Mouse (Mus musculus): ENCODE measurements at regions not wholly inside any gene's neighbourhood (a gene's known extent, or its start where the extent isn't known, plus 50 kb on each side); places are given as distances from the start of the nearest gene placed in this dataset.

GRCm38 (mm10) chr5:119553469-119553868, 117.0 kb upstream of the Tbx3 start:
- Histone ChIP-seq H3K9me3 (ENCODE audit: control insufficient read depth, low read length) (peaks cover 7% of the 10 kb centered on the region; the same call in 1 of the 2 replicates), H3K4me3 (replicated peaks; ENCODE audit: low read length) (no peak overlapping the region), H3K9ac (no peak overlapping the region), H3K27ac (no peak overlapping the region), H3K27me3 (ENCODE audit: control insufficient read depth, insufficient read depth, low read length) (no peaks in the 10 kb centered on the region), H3K36me3 (replicated peaks; ENCODE audit: control insufficient read depth, insufficient read depth) (no peaks in the 10 kb centered on the region), H3K4me1 (replicated peaks; ENCODE audit: control insufficient read depth, insufficient read depth, low read length) (0 out of 2 replicates have a peak, but pooled peaks cover 4% of the 10 kb centered on the region), H3K4me2 (replicated peaks) (no peak overlapping the region)
- ATAC-seq (ENCODE audit: low FRiP score) (peak; percentile 48; the same call in 1 of the 2 replicates), DNase-seq (ENCODE audit: low spot score) (peak; percentile 41)
- 35% methylated on average over 5 of the region's 5 CpGs for WGBS

- no peak for ATAC-seq (ENCODE audit: low FRiP score)
- no peak for DNase-seq (ENCODE audit: low spot score)
- WGBS: 81% methylated on average over 5 of the region's 5 CpGs
Observed at GRCm38 (mm10) chr5:119557071-119557470, 113.4 kb upstream of the Tbx3 start.

GRCm38 (mm10) chr5:119559696-119560095, 110.8 kb upstream of the Tbx3 start:
- no peaks in the 10 kb centered on the region for H3K36me3 ChIP-seq (replicated peaks; ENCODE audit: control insufficient read depth, insufficient read depth)
- H3K4me1 ChIP-seq (replicated peaks; ENCODE audit: control insufficient read depth, insufficient read depth, low read length): peaks cover 8% of the 10 kb centered on the region
- H3K27me3 ChIP-seq (ENCODE audit: control insufficient read depth, insufficient read depth, low read length): 0 out of 2 replicates have a peak, but pooled peaks cover 8% of the 10 kb centered on the region
- H3K9me3 ChIP-seq (ENCODE audit: control insufficient read depth, low read length): no peaks in the 10 kb centered on the region
- no peak overlapping the region for H3K9ac ChIP-seq
- H3K4me2 ChIP-seq (replicated peaks): no peak overlapping the region
- ATAC-seq (ENCODE audit: low FRiP score): no peak
- no peak overlapping the region for H3K4me3 ChIP-seq (replicated peaks; ENCODE audit: low read length)
- 92% methylated on average over 11 of the region's 11 CpGs for WGBS
- no peak overlapping the region for H3K27ac ChIP-seq
- DNase-seq (ENCODE audit: low spot score): no peak

More at GRCm38 (mm10) chr5:119557071-119557470, 113.4 kb upstream of the Tbx3 start:
- Histone ChIP-seq H3K4me3 (replicated peaks; ENCODE audit: low read length) (no peak overlapping the region), H3K9ac (no peak overlapping the region), H3K4me1 (replicated peaks; ENCODE audit: control insufficient read depth, insufficient read depth, low read length) (0 out of 2 replicates have a peak, but pooled peaks cover 4% of the 10 kb centered on the region), H3K36me3 (replicated peaks; ENCODE audit: control insufficient read depth, insufficient read depth) (no peaks in the 10 kb centered on the region), H3K4me2 (replicated peaks) (no peak overlapping the region), H3K27ac (no peak overlapping the region), H3K27me3 (ENCODE audit: control insufficient read depth, insufficient read depth, low read length) (no peaks in the 10 kb centered on the region), H3K9me3 (ENCODE audit: control insufficient read depth, low read length) (peaks cover 4% of the 10 kb centered on the region; the same call in 1 of the 2 replicates)

GRCm38 (mm10) chr5:119560392-119560791, 110.1 kb upstream of the Tbx3 start:
- no peaks in the 10 kb centered on the region for H3K9me3 ChIP-seq (ENCODE audit: control insufficient read depth, low read length)
- ATAC-seq (ENCODE audit: low FRiP score): no peak
- H3K27ac ChIP-seq: no peak overlapping the region
- peaks cover 8% of the 10 kb centered on the region for H3K4me1 ChIP-seq (replicated peaks; ENCODE audit: control insufficient read depth, insufficient read depth, low read length)
- no peak overlapping the region for H3K4me2 ChIP-seq (replicated peaks)
- no peak for DNase-seq (ENCODE audit: low spot score)
- H3K4me3 ChIP-seq (replicated peaks; ENCODE audit: low read length): no peak overlapping the region
- H3K27me3 ChIP-seq (ENCODE audit: control insufficient read depth, insufficient read depth, low read length): 0 out of 2 replicates have a peak, but pooled peaks cover 8% of the 10 kb centered on the region
- WGBS: 97% methylated on average over 5 of the region's 5 CpGs
- H3K36me3 ChIP-seq (replicated peaks; ENCODE audit: control insufficient read depth, insufficient read depth): no peaks in the 10 kb centered on the region
- H3K9ac ChIP-seq: no peak overlapping the region

- Histone ChIP-seq H3K36me3 (replicated peaks; ENCODE audit: control insufficient read depth, insufficient read depth) (no peaks in the 10 kb centered on the region), H3K4me2 (replicated peaks) (no peak overlapping the region), H3K9ac (no peak overlapping the region), H3K27ac (no peak overlapping the region), H3K27me3 (ENCODE audit: control insufficient read depth, insufficient read depth, low read length) (0 out of 2 replicates have a peak, but pooled peaks cover 8% of the 10 kb centered on the region), H3K9me3 (ENCODE audit: control insufficient read depth, low read length) (no peaks in the 10 kb centered on the region), H3K4me1 (replicated peaks; ENCODE audit: control insufficient read depth, insufficient read depth, low read length) (peaks cover 8% of the 10 kb centered on the region), H3K4me3 (replicated peaks; ENCODE audit: low read length) (no peak overlapping the region)
- DNase-seq (ENCODE audit: low spot score) (no peak), ATAC-seq (ENCODE audit: low FRiP score) (no peak)
- 87% methylated on average over 7 of the region's 7 CpGs for WGBS
Observed at GRCm38 (mm10) chr5:119561531-119561930, 108.9 kb upstream of the Tbx3 start.

GRCm38 (mm10) chr5:119563510-119564351, 106.7 kb upstream of the Tbx3 start:
- DNase-seq (ENCODE audit: low spot score) (peak; percentile 28), ATAC-seq (ENCODE audit: low FRiP score) (peak; percentile 21; the same call in 1 of the 2 replicates)
- 0 out of 2 replicates have a peak, but pooled peaks cover 8% of the 10 kb centered on the region for H3K27me3 ChIP-seq (ENCODE audit: control insufficient read depth, insufficient read depth, low read length)
- H3K4me2 ChIP-seq (replicated peaks): peak overlapping the region; percentile 36
- 6% methylated on average over 33 of the region's 33 CpGs for WGBS
- no peaks in the 10 kb centered on the region for H3K9me3 ChIP-seq (ENCODE audit: control insufficient read depth, low read length)
- peak overlapping the region; percentile 28; the same call in 1 of the 2 replicates for H3K9ac ChIP-seq
- H3K36me3 ChIP-seq (replicated peaks; ENCODE audit: control insufficient read depth, insufficient read depth): no peaks in the 10 kb centered on the region
- no peak overlapping the region for H3K27ac ChIP-seq
- H3K4me3 ChIP-seq (replicated peaks; ENCODE audit: low read length): no peak overlapping the region
- peaks cover 8% of the 10 kb centered on the region for H3K4me1 ChIP-seq (replicated peaks; ENCODE audit: control insufficient read depth, insufficient read depth, low read length)

GRCm38 (mm10) chr5:119567639-119568038, 102.8 kb upstream of the Tbx3 start:
- H3K27me3 ChIP-seq (ENCODE audit: control insufficient read depth, insufficient read depth, low read length): 0 out of 2 replicates have a peak, but pooled peaks cover 8% of the 10 kb centered on the region
- no peak overlapping the region for H3K4me2 ChIP-seq (replicated peaks)
- no peak for ATAC-seq (ENCODE audit: low FRiP score)
- DNase-seq (ENCODE audit: low spot score): no peak
- no peak overlapping the region for H3K4me3 ChIP-seq (replicated peaks; ENCODE audit: low read length)
- no peaks in the 10 kb centered on the region for H3K36me3 ChIP-seq (replicated peaks; ENCODE audit: control insufficient read depth, insufficient read depth)
- no peak overlapping the region for H3K9ac ChIP-seq
- H3K27ac ChIP-seq: no peak overlapping the region
- WGBS: 84% methylated on average over 11 of the region's 11 CpGs
- H3K9me3 ChIP-seq (ENCODE audit: control insufficient read depth, low read length): no peaks in the 10 kb centered on the region
- peaks cover 8% of the 10 kb centered on the region for H3K4me1 ChIP-seq (replicated peaks; ENCODE audit: control insufficient read depth, insufficient read depth, low read length)

- no peak overlapping the region for H3K4me2 ChIP-seq (replicated peaks)
- 59% methylated on average over 8 of the region's 8 CpGs for WGBS
- H3K27ac ChIP-seq: no peak overlapping the region
- H3K4me1 ChIP-seq (replicated peaks; ENCODE audit: control insufficient read depth, insufficient read depth, low read length): no peaks in the 10 kb centered on the region
- no peak overlapping the region for H3K9ac ChIP-seq
- no peaks in the 10 kb centered on the region for H3K27me3 ChIP-seq (ENCODE audit: control insufficient read depth, insufficient read depth, low read length)
- H3K4me3 ChIP-seq (replicated peaks; ENCODE audit: low read length): no peak overlapping the region
- DNase-seq (ENCODE audit: low spot score) (no peak), ATAC-seq (ENCODE audit: low FRiP score) (no peak)
- H3K36me3 ChIP-seq (replicated peaks; ENCODE audit: control insufficient read depth, insufficient read depth): no peaks in the 10 kb centered on the region
- H3K9me3 ChIP-seq (ENCODE audit: control insufficient read depth, low read length): no peaks in the 10 kb centered on the region; the same call in 1 of the 2 replicates
Observed at GRCm38 (mm10) chr5:119570054-119570453, 100.4 kb upstream of the Tbx3 start.

GRCm38 (mm10) chr5:119571644-119572043, 98.8 kb upstream of the Tbx3 start:
- Histone ChIP-seq H3K9me3 (ENCODE audit: control insufficient read depth, low read length) (no peaks in the 10 kb centered on the region; the same call in 1 of the 2 replicates), H3K27me3 (ENCODE audit: control insufficient read depth, insufficient read depth, low read length) (no peaks in the 10 kb centered on the region), H3K27ac (no peak overlapping the region), H3K36me3 (replicated peaks; ENCODE audit: control insufficient read depth, insufficient read depth) (no peaks in the 10 kb centered on the region), H3K4me1 (replicated peaks; ENCODE audit: control insufficient read depth, insufficient read depth, low read length) (no peaks in the 10 kb centered on the region), H3K9ac (no peak overlapping the region), H3K4me3 (replicated peaks; ENCODE audit: low read length) (no peak overlapping the region), H3K4me2 (replicated peaks) (no peak overlapping the region)
- WGBS: 92% methylated on average over 3 of the region's 3 CpGs
- ATAC-seq (ENCODE audit: low FRiP score) (no peak), DNase-seq (ENCODE audit: low spot score) (no peak)

Measured in hindbrain, embryonic 14.5 days (tissue).